Mouse (Mus musculus): Measurements from ENCODE around the gene Ruvbl1.

The Ruvbl1 gene

GRCm38 (mm10) chr6:88545397-88545790 is 80.2 kb downstream of the Ruvbl1 start:
- DNase-seq (ENCODE audit: low spot score in 2 of 2), result no peak

All from spleen, postnatal 36 days (tissue).